Mouse (Mus musculus): ENCODE results near the gene Mcm5. TPM values are rescaled to one million over a fixed set of nuclear protein-coding genes. Genes with fewer than 3 reads are reported as not detected.

Gene Mcm5
- 7.7 and 8.6 TPM in 2 replicates for polyA plus RNA-seq (2012; rRNA removed)

DNA sequence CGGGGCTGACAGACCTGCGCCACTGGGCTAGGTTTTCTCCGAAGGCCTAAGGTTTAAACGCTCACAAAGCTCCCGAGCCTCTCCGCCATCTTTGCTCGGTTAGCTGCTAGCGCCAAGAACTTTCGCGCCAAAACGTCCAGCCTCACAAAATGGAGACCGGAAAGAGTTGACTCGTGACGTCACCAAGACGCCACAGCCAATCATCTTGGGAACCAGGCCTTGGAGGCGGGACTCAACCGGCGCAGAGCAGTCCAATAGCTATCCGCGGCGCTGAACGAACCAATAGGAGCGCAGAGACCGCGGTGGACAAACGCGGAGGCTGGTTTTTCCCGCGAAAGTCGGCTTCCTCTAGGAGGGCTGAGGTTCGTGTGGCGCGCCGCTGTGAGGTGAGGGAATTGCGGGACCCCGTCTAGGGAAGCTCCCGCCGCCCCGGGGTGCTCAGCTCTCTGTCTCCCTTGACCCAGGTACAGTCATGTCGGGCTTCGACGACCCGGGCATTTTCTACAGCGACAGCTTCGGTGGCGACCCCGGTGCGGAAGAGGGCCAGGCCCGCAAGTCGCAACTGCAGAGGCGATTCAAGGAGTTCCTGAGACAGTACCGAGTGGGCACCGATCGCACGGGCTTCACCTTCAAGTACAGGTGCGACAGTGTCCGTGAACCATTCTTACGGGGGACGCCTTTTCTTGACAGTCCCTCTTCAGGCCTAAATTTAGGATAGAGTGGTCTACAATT lies at the start of gene Mcm5:
Gene Mcm5 (plus strand): TSS at position 334 of the 732 bp plus-strand sequence.
- Histone ChIP-seq H3K4me3 (ENCODE audit: insufficient read depth, low read length) (peak within 1 kb of the TSS; percentile 36), H3K4me1 (ENCODE audit: control insufficient read depth, insufficient read depth, low read length) (no peaks in the 10 kb centered on the region), H3K27ac (ENCODE audit: insufficient read depth, low read length) (no peak within 1 kb of the TSS)
- TF ChIP-seq CTCF (IDR thresholded peaks at IDR 0.05; ENCODE audit: extremely low read depth, insufficient read depth, low read length): no peak
- peak; percentile 49; the same call in 1 of the 2 replicates for TF ChIP-seq POLR2A (IDR thresholded peaks at IDR 0.05; ENCODE audit: extremely low read depth, insufficient read depth, low read length)

DNA sequence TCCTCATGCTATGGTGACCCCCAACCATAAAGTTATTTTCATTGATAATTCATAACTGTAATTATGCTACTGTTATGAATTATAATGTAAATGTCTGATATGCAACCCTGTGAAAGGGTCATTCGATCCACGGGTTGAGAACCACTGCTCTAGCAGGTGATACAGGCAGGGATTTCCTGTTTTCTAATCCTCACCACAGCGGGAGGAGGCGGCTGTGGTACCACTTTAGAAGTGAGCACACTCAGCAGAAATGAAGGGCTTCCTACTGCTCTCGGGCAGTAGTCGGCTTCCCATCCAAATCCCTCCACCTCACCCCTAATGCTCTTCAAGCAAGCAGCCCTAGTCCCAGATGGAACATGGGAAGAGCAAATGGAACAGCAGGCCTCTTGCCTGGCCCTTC lies 49.3 kb upstream of the Mcm5 start:
- no peak overlapping the region for H3K4me3 ChIP-seq (ENCODE audit: insufficient read depth, low read length)
- no peak overlapping the region for H3K27ac ChIP-seq (ENCODE audit: insufficient read depth, low read length)
- peaks cover 1% of the 10 kb centered on the region; the same call in 1 of the 2 replicates for H3K4me1 ChIP-seq (ENCODE audit: control insufficient read depth, insufficient read depth, low read length)
- no peak for TF ChIP-seq POLR2A (IDR thresholded peaks at IDR 0.05; ENCODE audit: extremely low read depth, insufficient read depth, low read length)
- no peak for TF ChIP-seq CTCF (IDR thresholded peaks at IDR 0.05; ENCODE audit: extremely low read depth, insufficient read depth, low read length)

DNA sequence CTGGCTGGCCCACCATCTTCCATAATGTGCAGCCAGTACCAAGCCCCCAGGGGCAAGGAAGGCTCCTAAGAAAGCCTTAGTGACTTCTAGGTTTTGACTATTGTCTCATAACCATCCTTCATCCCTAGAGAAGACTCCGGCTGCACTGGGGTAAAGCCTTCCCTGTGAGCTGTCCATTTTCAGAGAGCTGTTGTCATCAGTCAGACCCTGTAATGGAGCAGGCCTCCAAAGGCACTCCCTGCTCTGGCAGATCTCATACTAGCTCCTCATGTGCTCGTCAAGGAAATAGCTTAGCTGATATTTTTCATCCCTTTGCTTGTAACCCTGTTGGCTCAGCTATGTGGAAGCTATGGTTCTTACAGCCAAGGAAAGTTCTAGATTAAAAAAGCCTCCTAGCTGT lies 48.6 kb upstream of the Mcm5 start:
- H3K4me3 ChIP-seq (ENCODE audit: insufficient read depth, low read length): no peak overlapping the region
- no peak overlapping the region for H3K27ac ChIP-seq (ENCODE audit: insufficient read depth, low read length)
- H3K4me1 ChIP-seq (ENCODE audit: control insufficient read depth, insufficient read depth, low read length): peaks cover 1% of the 10 kb centered on the region; the same call in 1 of the 2 replicates
- TF ChIP-seq POLR2A (IDR thresholded peaks at IDR 0.05; ENCODE audit: extremely low read depth, insufficient read depth, low read length): no peak
- no peak for TF ChIP-seq CTCF (IDR thresholded peaks at IDR 0.05; ENCODE audit: extremely low read depth, insufficient read depth, low read length)

DNA sequence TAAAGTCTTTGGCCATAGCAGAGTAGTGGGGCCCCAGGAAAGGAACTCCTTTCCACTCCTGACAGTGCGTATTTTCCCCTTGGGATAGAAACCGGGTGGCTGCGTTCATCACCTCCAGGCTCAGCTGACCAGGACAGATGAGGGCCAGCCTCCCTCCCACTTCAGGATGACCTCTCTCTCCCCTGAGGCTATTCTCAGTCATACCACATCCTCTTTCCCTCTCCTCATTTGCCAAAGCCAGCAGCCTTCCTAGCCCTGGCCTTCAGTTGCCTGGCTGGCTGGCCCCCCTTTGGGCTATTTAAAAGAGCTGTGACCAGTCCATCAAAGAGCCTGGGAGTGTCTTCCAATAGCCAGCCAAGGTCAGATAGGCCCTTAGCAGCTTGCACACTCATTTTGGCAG lies 46.1 kb upstream of the Mcm5 start:
- peaks cover 1% of the 10 kb centered on the region; the same call in 1 of the 2 replicates for H3K4me1 ChIP-seq (ENCODE audit: control insufficient read depth, insufficient read depth, low read length)
- no peak overlapping the region for H3K4me3 ChIP-seq (ENCODE audit: insufficient read depth, low read length)
- no peak for TF ChIP-seq POLR2A (IDR thresholded peaks at IDR 0.05; ENCODE audit: extremely low read depth, insufficient read depth, low read length)
- no peak for TF ChIP-seq CTCF (IDR thresholded peaks at IDR 0.05; ENCODE audit: extremely low read depth, insufficient read depth, low read length)
- no peak overlapping the region for H3K27ac ChIP-seq (ENCODE audit: insufficient read depth, low read length)

GRCm38 (mm10) chr8:75064790-75065189 lies 44.6 kb upstream of the Mcm5 start:
- TF ChIP-seq POLR2A (IDR thresholded peaks at IDR 0.05; ENCODE audit: extremely low read depth, insufficient read depth, low read length) (no peak), CTCF (IDR thresholded peaks at IDR 0.05; ENCODE audit: extremely low read depth, insufficient read depth, low read length) (no peak)
- Histone ChIP-seq H3K27ac (ENCODE audit: insufficient read depth, low read length) (no peak overlapping the region), H3K4me3 (ENCODE audit: insufficient read depth, low read length) (no peak overlapping the region), H3K4me1 (ENCODE audit: control insufficient read depth, insufficient read depth, low read length) (peaks cover 1% of the 10 kb centered on the region; the same call in 1 of the 2 replicates)

GRCm38 (mm10) chr8:75067287-75067686 lies 42.1 kb upstream of the Mcm5 start:
- H3K4me3 ChIP-seq (ENCODE audit: insufficient read depth, low read length): no peak overlapping the region
- H3K27ac ChIP-seq (ENCODE audit: insufficient read depth, low read length): no peak overlapping the region
- TF ChIP-seq POLR2A (IDR thresholded peaks at IDR 0.05; ENCODE audit: extremely low read depth, insufficient read depth, low read length) (no peak), CTCF (IDR thresholded peaks at IDR 0.05; ENCODE audit: extremely low read depth, insufficient read depth, low read length) (no peak)
- peaks cover 1% of the 10 kb centered on the region; the same call in 1 of the 2 replicates for H3K4me1 ChIP-seq (ENCODE audit: control insufficient read depth, insufficient read depth, low read length)

DNA sequence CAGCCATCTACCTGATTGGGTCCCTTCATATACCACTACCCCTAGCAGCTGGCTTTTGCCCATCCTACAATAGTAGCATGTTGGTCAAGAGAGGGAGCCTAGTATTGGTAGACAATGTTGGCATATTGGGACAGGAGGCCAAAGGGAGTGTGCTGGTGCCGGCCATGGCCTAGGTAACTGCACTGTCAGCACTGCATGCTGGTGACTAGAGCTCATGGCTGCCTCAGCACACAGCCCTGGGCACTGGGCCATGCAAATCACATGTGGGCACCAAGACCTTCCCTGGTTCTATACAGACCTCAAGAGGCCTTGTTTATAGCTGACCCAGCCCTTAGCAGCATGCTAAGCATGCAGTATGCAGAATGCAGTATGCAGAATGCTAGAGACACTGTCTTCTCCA lies 39.1 kb upstream of the Mcm5 start:
- Histone ChIP-seq H3K27ac (ENCODE audit: insufficient read depth, low read length) (no peak overlapping the region), H3K4me1 (ENCODE audit: control insufficient read depth, insufficient read depth, low read length) (no peaks in the 10 kb centered on the region), H3K4me3 (ENCODE audit: insufficient read depth, low read length) (no peak overlapping the region)
- TF ChIP-seq CTCF (IDR thresholded peaks at IDR 0.05; ENCODE audit: extremely low read depth, insufficient read depth, low read length): no peak
- TF ChIP-seq POLR2A (IDR thresholded peaks at IDR 0.05; ENCODE audit: extremely low read depth, insufficient read depth, low read length): no peak

GRCm38 (mm10) chr8:75071627-75072346 lies 37.6 kb upstream of the Mcm5 start:
- Histone ChIP-seq H3K27ac (ENCODE audit: insufficient read depth, low read length) (no peak overlapping the region), H3K4me3 (ENCODE audit: insufficient read depth, low read length) (no peak overlapping the region), H3K4me1 (ENCODE audit: control insufficient read depth, insufficient read depth, low read length) (no peaks in the 10 kb centered on the region)
- peak; percentile 98 for TF ChIP-seq CTCF (IDR thresholded peaks at IDR 0.05; ENCODE audit: extremely low read depth, insufficient read depth, low read length)
- no peak for TF ChIP-seq POLR2A (IDR thresholded peaks at IDR 0.05; ENCODE audit: extremely low read depth, insufficient read depth, low read length)

GRCm38 (mm10) chr8:75074876-75075275 lies 34.5 kb upstream of the Mcm5 start:
- Histone ChIP-seq H3K4me3 (ENCODE audit: insufficient read depth, low read length) (no peak overlapping the region), H3K27ac (ENCODE audit: insufficient read depth, low read length) (no peak overlapping the region), H3K4me1 (ENCODE audit: control insufficient read depth, insufficient read depth, low read length) (no peaks in the 10 kb centered on the region)
- TF ChIP-seq POLR2A (IDR thresholded peaks at IDR 0.05; ENCODE audit: extremely low read depth, insufficient read depth, low read length) (no peak), CTCF (IDR thresholded peaks at IDR 0.05; ENCODE audit: extremely low read depth, insufficient read depth, low read length) (no peak)
